Mouse (Mus musculus) cerebellum, adult 11 months (tissue): ENCODE data around the gene Lrsam1.

Experiments
- DNase-seq: peaks from one replicate; pipeline ENCODE4 v3.0.0; 2022

Gene Lrsam1

DNA sequence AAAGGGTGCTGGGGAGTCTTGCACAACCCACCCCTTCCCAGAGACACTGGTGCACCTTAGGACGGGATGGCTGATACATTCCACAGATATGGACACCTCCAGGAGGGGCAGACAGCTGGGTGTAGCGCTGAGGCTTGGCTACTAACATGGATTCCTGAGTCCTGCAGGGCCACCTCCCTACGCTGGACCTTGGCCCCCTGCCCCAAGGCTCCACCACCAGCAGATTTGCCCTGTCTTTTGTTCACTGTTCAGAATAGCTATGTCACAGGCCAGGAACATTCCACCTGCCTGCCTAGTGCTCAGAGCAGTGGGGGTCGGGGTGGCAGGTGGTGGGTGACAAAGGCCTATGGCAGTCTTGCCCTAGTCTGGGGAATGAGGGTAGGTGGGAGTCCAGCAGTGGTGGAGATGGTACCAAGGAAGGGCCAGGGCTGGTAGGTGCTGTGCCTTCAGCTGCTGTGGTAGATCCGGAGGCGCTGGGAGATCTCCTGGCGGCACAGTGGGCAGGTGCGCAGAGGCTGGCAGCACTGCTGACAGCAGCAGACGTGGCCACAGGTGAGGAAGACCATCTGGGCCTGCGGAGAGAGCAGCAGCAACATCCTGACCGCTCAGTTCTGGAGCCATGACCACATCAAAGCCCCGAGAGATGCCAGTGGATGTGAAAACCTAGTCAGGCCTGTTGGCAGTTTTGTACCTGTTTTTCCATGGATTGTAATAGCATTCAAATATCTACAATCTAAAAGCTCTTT is 34.9 kb downstream of the Lrsam1 start:
- DNase-seq: peak; percentile 29

DNA sequence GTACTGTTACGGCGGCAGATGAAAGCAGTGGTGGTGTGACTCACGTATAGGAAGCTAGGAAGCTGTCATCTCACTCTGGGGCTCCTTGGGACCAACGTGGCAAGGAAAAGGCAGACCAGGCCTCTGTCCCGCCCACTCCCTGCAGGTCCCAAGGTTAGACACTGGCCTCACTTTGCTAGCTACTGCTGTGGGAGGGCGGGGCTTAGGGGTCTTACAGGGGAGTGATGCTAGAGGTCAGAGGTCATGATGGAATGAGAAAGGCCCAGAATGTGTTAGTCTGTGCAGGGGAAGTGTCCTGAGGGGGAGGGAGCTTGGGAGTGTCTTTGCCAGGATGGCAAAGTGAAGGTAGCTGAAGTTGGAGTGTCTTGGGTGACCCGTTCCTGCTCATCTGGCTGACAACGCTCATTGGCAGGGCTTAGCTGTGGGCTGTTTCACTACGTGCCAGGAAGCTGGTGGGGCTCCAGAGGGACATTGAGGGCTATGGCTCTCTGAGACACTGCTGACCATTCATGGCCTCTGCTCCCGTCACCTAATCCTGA is 37.0 kb downstream of the Lrsam1 start:
- DNase-seq: no peak

DNA sequence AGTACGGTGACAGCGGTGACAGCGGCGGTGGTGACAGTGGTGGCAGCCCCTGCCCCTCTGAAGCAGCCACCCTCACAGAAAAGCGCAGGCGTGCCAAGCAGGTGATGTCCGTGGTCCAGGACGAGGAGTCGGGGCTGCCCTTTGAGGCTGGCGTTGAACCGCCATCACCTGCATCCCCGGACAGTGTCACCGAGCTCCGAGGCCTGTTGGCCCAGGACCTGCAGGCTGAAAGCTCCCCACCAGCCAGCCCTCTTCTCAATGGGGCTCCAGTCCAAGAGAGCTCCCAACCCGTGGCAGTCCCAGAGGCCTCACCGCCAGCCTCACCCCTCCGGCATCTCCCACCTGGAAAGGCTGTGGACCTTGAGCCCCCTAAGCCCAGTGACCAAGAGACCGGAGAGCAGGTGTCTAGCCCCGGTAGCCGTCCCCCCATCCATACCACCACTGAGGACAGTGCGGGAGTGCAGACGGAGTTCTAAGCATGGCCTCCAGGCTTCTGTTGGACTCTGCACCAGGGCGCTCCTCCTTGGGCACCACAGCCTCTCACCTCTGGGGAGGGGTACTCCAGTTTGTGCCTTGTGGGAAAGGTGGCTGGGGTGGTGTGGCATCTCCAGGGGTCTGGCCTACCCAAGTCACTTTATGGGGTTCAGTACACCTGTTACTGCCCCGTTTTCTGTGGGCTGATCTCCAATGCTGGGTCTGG is 37.7 kb downstream of the Lrsam1 start:
- no peak for DNase-seq

GRCm38 (mm10) chr2:32922564-32922963 is 38.9 kb downstream of the Lrsam1 start:
- no peak for DNase-seq

GRCm38 (mm10) chr2:32921801-32922380 is 39.5 kb downstream of the Lrsam1 start:
- DNase-seq: no peak

DNA sequence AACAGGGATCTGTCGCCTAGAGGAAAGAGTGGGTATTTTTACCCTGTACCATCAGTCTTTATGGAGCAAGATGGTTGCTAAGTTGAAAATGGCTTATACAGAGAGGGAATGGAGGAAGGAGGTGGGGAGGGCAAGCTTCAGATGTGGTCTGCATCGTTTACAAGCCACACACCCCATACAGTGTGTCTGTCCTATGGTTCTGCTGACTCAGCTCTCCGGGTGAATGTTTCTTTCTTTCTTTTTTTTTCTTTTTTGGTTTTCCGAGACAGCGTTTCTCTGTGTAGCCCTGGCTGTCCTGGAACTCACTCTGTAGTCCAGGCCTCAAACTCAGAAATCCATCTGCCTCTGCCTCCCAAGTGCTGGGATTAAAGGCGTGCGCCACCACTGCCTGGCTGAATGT is 40.2 kb downstream of the Lrsam1 start:
- no peak for DNase-seq

DNA sequence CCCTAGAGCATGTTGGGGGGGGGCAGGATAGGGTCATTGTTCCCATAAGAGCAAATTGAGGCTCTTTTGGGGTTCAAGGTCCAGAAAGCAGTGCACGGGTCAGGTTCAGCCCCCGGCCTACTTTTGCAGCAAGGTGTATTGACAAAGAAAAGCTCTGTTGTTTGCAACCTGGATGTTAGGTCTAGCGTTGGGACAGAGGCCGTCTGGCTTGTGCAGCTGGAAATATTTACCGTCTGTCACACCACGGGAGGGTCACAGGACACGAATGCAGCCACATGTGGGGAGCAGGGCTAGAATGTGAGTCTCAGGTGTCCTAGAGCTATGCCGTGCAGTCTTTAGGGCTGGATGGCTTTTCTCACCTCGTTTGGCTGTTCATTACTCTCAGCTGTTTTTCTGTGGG is 43.0 kb downstream of the Lrsam1 start:
- no peak for DNase-seq

DNA sequence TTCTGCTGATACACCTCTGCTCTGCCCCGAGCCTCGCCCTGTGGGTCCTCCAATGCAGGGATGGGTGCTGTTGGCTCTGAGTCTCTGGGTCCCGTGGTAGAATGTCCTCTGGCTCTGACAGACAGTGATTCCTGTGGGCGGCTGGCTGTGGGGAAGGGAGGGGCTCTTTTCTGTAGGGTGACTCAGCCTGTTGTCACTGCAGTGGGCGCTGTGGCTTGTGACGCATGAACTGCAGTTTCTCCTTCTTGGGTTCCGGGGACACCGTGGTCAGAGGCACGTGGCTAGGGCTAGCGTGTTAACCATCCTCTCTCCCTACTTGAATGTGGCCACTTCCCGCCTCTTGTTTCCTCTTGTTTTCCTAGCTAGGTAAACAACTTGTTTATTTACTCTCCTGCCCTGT is 43.9 kb downstream of the Lrsam1 start:
- no peak for DNase-seq

DNA sequence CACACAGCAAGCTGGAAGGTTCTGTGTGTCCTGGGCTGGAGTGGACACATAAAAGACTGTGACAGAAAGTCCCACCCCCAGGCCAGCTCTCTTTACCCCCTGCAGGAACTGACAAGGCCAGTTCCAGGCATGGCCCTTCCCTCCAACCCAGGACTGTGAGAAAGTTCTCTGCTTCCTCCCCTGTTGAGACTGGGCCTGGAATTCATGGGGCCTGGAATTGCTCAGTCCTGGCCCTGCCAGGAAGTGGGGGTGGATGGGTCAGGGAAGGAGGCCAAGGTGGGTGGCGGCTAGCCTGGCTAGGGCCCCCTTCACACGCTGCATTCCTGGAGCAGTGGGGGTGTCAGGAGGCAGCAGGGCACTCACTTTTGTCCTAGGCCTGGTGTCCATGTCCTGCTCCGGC is 46.5 kb downstream of the Lrsam1 start:
- DNase-seq: no peak

DNA sequence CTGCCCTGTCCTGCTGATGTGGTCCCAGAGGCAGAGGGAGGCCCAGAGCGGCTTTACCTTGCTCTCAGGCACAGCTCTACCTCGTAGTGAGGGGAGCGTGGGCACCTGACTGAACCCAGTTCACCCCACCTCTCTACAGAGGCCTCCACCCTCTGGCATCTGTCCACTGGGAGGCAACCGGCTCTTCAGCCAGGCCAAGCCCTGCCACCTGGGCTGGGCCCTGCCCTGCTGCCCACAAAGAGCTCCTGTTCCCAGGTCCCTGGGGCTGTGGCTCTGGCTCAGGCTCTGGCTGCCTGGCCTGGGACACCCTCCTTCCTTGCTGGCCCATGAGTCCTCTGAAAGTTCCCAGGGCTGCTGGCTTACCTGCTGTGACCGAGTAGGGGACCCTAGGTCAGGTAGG is 47.1 kb downstream of the Lrsam1 start:
- DNase-seq: no peak

GRCm38 (mm10) chr2:32912210-32912804 is 49.1 kb downstream of the Lrsam1 start:
- DNase-seq: peak; percentile 78

- DNase-seq: no peak
These were observed 49.7 kb downstream of the Lrsam1 start for GRCm38 (mm10) chr2:32911639-32912182.

- DNase-seq: no peak
These were observed 52.6 kb downstream of the Lrsam1 start for GRCm38 (mm10) chr2:32908796-32909195.

DNA sequence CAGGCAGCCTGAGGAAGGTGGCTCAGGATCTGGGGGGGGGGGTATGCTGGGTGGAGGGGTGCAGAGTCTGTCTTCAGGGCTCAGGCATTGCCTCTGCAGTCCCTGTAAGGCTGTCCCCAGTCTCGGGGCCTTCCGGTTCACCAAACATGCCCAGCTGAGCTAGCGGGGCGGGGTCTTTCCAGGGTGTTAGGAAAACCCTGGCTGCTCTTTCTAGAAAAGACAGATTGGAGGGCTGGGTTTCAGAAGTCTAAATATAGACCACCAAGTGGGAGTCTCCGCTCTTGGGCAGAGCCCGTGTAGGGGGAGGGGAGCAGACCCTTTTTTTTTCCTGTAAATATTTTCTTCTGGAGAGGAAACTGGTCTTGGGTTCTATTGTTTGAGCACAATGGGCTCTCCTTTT is 53.1 kb downstream of the Lrsam1 start:
- DNase-seq: no peak

GRCm38 (mm10) chr2:32907442-32907841 is 54.0 kb downstream of the Lrsam1 start:
- DNase-seq: no peak

- DNase-seq: no peak
These were observed 56.1 kb downstream of the Lrsam1 start for GRCm38 (mm10) chr2:32905297-32905696.

DNA sequence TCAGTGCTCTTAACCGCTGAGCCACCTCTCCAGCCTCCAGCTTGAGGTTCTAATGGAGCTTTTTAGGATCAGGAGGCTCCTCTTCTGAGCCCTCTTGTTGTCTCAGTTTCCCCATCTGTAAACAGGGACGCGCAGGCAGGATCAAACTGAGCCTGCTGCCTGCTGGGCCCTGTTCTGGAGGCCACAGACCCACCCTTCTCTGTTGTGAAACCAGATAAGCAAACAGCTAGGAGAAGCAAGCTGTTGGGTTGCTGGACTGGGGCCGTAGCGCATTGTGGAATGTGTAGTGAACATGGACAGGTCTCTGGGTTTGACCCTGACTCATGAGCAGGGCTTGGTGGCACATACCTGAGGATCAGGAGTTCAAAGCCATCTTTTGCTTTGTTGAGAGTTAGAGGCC is 56.8 kb downstream of the Lrsam1 start:
- no peak for DNase-seq

DNA sequence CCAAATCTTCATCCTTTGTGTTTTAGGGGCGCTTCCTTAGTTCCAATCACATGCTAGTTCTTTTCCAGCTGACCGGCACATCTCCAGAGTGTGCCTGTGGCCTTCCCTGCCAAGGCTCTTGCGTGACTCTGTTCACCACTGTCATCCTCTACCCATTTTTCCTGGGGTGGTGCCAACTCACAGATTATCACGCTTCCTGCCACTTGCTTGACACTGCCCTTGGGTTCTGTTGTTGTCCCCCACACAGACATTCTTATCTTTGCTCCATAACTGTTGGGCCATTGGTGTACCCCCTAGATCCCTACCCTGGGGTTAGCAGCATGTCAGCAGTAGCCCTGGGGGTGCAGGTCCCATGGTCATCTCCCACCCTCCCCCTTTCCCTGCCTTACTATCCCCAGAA is 57.9 kb downstream of the Lrsam1 start:
- DNase-seq: no peak

GRCm38 (mm10) chr2:32902126-32902525 is 59.3 kb downstream of the Lrsam1 start:
- no peak for DNase-seq

DNA sequence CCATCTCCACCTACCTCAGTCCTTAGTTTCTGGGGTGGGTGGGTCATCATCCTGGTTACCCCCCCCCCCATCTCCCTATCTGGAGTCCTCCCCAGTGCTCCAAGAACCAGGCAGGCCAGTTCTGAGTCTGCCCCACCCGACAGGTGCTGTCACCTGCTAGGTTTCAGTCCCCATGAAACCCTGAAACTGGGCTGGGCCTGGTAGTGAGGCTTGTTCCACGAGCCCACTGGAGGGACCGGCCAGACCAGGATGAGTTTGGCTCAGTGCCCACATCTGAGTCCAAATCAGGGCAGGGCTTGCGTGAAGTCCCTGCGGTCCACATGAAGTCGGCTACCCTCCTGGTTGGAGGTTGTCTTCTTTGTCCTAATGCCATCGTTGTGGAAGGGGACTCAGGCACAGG is 62.4 kb downstream of the Lrsam1 start:
- DNase-seq: no peak

DNA sequence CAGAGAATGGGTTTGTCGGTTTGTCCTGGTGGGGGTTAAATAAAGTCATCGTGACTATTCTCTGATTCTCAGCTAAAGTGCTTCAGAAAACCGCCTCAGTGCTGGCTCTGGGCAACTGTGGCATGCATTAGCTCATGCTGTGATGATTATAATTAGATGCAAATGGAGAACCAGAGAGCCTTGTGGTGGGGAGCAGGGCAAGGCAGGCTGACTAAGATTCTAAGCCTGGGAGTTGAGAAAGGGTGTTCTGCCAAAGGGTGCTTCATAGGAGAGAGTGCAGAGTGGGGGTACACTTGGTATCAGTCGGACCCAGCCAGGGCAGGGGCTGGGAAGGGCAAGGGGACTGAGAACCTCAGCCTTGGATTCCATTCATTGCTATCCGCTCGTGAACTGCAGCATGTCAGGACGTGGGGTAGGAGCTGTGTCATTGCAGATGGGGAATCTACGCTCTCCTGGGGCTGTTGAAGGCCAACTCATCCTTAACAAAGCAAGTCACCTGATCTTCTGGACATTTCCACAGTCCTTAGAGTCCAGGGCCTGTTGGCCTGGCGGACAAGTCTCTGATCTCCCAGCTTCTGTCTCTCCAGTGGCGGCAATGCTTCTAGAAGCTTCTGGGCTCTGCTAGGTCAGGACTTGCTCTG is 64.8 kb downstream of the Lrsam1 start:
- DNase-seq: no peak

- DNase-seq: no peak
These were observed 65.8 kb downstream of the Lrsam1 start for GRCm38 (mm10) chr2:32895606-32896106.

DNA sequence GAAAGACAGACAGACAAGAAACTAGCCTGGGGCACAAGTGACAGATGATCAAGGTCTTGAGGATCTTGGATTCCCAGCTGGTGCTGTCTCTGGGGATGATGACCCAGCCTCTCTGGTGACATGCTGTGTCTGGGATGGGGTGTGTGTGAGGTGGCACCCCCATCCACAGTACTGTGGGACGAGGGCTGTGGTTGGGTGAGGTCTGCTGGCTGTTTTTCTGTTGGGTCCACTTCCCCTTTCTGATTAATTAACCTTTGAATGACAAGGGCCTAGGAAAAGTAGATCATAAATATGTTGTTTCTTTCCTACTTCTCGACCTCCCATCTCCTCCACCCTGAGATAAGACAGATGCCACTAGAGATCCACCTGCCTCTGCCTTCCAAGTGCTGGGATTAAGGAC is 67.3 kb downstream of the Lrsam1 start:
- DNase-seq: no peak
